Mouse (Mus musculus) right cerebral cortex, postnatal 4 days (tissue): Measurements from ENCODE around the gene Gm20696.

Experiments used
- DNase-seq: peaks from one replicate; pipeline ENCODE4 v3.0.0-alpha.2; 2022

The Gm20696 gene

GRCm38 (mm10) chr6:99342416-99342815 is 324.2 kb downstream of the Gm20696 start:
- DNase-seq = no peak

DNA sequence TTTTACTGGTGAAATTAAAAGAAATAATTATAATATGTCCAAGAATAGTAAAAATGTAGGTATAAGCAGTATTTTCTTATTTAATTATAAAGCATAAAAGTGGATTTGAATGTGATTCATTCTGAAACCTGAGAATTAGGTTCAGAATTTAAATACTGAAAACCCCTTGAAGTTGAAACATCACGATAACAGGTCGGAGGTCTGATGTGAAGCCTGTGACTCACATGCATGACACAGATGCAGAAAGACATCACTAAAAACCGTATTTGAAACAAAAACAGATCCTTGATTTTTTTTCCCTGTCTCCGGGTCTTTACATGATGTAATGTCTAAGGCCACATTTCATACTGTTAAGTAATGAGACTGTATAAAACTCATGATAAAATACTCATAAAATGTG is 325.7 kb downstream of the Gm20696 start:
- no peak for DNase-seq

DNA sequence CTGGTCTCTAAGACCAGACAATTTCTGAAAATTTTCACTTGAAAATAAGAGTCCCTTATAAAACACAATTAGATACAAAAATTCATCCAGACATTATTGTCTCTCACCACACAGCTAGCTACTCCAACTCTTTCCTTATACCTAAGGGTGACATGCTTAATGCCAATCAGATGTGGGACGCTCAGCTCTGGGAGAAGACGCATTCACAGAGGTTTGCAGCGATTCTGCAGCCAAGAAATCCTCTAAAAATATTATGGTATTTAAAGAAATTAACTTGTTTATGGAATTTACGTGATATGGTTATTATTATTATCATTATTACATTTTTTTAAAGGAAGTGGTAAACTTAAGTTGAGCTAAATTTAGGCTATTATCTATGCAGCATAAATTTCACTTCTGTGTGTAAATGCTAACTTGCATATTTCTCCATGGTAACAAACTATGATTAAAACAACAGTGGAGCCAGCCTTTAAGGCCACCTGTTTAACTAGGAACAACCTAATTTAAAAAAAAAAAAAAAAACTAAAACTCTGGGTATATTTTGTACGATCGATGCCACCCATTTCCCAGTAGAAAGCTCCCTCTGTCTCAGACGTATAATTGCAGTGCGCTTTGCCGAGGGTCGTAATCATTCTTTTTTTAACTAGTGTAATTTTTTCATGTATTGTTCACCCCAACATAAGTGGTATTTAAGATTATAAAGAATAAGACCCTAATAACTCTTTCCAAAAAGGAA is 326.4 kb downstream of the Gm20696 start:
- no peak for DNase-seq

DNA sequence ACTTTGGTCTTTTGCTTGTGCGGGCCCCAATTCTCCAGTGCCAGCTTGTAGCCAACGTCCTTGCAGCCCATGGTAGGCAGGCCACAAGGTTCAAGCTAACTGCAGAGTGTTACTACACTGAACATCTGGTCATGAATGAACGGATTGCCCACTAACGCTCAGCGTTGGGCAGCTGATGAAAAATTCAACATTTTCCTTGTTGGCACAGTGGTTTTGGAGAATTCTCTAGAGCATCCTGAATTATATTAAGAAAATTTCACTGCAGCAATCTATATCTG is 327.3 kb downstream of the Gm20696 start:
- no peak for DNase-seq

- no peak for DNase-seq
Observed at GRCm38 (mm10) chr6:99338593-99339342, 327.8 kb downstream of the Gm20696 start.

DNA sequence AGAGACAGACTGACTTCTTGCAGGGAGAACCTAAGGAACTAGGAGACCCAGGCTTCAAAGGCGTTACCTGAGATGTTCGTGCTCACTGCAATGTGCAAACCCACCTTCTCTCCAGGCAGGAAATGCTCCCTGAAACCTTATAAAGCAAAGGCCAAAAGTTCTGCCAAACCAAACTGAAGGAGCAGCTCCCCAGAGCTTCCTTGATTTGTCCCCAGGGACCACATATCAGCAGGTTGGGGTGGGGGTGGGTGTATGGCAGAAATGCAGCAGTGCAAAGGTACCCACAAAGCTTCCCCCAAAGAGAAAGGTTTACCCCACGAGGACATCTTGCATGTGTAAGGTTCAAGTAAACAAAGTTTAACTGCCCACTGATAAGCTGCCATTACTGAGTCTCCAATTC is 328.4 kb downstream of the Gm20696 start:
- DNase-seq = no peak

- DNase-seq = no peak
Observed at GRCm38 (mm10) chr6:99337575-99337974, 329.0 kb downstream of the Gm20696 start.

DNA sequence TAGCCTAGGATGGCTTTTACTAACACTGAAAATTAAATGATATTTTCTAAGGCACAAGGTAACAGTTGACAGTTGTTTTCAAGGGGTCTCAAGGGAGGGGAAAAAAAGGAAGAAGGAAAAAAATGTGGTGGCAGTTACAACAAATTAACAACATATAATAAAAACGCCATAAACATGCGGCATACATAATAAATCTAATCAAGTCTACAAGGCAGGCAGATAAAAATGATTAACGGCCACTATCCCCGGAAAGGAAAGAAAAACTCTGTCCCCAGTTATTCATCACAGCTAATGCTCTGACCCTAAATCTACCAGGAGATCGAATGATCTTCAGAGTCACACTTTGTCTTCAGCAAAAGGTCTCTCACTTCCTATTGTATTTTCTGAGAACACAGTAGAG is 330.4 kb downstream of the Gm20696 start:
- DNase-seq = no peak

DNA sequence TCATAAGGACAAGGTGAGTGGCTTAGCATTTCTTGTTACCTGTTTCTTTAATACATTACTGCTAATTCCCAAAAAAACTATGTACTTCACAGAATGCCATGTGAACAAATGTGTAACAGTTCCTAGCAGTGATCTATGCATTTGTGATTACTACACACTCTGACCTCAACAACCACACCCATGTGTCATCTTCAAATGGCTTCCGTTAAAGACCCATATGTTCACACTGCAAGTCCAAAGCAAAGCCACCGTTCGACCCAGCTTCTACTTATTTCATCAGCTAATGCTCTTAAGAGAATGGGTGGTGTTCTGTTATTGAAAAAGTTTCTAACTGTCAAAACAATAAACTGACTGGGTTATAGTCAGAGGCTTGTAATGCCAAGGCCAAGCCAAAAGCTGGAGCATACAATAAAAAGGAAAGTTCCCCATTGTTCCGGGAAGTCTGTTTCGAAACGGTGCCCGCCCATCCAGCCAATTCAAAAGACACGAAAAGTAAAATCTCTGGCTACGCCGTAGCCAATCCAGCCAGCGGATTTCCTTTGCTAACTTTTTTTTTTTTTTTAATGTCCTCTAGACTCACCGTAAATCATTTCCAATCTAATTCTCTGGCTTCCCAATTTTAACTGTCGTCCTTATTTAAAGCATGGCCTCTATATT is 331.3 kb downstream of the Gm20696 start:
- DNase-seq = no peak

DNA sequence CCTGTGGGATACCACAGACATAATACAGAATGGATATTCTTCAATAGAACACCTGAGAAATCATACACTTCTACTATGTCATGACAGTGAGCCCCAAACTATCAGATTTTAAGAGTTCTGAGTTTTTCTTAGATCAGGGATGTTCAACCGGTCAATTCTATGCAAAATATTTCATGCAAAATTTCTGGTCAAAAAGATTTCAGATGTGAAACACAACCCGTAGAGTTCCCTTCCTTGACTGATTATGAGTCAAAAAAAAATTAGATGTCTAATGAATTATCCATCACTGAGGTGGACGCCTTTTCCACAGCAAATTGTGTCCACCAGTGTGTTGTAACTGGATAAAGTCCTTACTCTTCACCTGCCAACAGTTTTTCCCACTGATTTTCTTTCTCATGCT is 332.3 kb downstream of the Gm20696 start:
- no peak for DNase-seq

DNA sequence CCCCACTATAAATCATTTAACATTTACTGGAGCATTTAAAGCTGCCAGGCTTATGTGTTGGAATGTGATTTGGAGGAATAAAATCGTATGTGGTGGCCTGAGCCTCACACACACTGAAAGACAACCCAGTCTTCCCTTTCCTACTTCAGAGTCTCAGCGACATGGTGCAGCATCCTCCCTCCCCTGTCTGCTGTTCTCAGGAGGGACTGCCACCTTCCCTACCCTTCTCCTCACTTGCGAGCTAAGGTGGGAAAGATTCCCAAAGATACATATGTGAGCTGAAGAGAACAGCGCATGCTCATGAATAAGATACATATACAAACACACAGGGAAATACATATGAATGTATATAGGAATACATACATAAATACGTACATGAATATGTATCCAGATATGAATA is 333.5 kb downstream of the Gm20696 start:
- no peak for DNase-seq

DNA sequence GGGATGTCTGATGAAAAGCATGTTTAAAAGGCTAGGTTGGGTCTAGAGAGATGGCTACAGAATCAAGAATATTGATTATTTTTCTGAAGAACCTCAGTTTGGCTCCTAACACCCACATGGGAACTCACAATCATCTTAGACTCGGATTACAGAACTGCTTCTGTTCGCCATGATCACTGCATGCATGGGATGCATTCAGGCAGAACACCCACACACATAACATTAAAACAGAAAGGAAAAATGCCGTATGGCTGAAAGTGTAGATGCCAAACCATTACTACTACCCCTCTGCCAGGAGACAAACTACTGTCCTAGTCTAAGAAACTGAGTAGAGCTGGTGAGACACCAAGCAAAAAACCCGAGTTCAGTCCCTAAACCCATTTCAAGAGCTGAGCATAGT is 336.4 kb downstream of the Gm20696 start:
- DNase-seq = no peak

GRCm38 (mm10) chr6:99328634-99329033 is 338.0 kb downstream of the Gm20696 start:
- DNase-seq = no peak

GRCm38 (mm10) chr6:99328146-99328545 is 338.5 kb downstream of the Gm20696 start:
- no peak for DNase-seq

GRCm38 (mm10) chr6:99327721-99328120 is 338.9 kb downstream of the Gm20696 start:
- DNase-seq = no peak

DNA sequence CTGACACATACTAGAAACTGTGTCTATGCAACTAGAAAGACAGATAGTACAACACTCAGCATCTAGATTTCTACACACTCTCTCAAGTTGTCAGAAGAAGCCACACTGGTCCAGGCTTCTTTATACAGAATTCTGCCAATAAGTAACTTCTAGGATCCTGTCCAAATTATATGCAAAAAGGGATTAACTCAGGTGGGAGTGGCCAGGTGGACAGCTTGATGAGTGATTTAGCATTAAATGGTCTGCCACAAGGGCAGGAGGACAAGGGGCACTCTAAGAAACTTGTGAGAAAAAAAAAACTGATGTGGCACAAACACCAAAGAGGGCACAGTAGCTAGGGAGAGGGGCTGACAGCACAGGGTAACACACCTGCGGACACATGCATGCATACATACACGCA is 340.7 kb downstream of the Gm20696 start:
- DNase-seq = no peak

DNA sequence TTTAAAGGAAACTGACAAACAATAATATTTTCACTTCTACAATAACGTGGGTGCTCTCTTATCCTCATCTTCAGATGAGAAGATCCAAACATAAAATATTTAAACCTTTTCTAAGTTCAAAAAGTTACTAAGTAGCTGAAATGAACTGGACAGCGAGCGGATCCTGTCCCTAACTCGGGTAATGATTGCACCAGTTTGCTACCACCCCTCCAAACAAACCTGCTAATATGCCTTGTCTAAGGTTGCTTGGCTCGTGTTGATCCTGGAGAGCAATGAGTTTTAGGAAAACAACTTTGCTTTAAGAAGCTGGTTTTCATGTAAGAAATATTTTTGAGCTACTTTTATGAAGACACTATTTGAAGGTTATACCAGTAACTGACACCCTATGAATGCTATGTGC is 341.1 kb downstream of the Gm20696 start:
- no peak for DNase-seq

GRCm38 (mm10) chr6:99322132-99322904 is 344.3 kb downstream of the Gm20696 start:
- DNase-seq = no peak

DNA sequence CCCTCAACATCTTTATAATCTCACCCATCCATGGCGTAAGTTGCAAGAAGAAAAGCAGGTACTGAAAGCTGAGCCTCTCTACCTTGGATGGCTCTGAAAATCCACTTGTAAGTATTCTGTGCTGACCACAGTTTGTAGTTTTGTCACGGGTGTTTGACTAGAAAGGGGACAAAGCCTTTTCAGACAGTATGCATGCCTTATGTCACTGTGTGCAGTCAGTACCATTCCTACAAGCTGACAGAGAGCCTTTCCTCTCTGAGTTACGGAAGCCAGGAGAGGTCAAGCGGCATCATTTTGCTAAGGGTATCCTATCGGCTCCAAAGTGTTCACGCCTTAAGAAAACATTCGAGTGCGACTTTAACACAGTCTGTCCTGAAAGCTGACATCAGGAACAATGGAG is 346.2 kb downstream of the Gm20696 start:
- DNase-seq = no peak

GRCm38 (mm10) chr6:99319415-99320405 is 346.9 kb downstream of the Gm20696 start:
- no peak for DNase-seq

DNA sequence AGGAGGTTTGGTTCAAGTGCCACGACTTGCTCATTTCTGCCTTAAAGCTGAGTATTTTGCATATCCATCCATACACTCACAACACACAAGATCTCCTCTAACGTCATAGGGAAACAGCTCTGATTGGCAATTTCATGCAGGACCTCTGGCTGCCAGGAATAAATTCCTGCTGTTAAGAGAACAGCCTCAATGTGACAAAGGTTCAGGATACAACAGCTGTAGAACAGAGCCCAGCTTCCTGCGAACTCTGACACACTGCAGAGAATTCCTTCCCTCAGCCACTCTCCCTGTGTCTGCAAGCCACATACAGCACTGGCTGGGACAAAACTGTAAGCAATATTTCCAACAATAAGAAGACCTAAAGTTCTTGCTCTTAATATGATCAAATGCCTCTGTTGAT is 351.9 kb downstream of the Gm20696 start:
- no peak for DNase-seq

- no peak for DNase-seq
Observed at GRCm38 (mm10) chr6:99310529-99310928, 356.1 kb downstream of the Gm20696 start.
